Mouse (Mus musculus) liver, embryonic 16.5 days (tissue): ENCODE data around the gene Uso1. TPM values are rescaled to one million over a fixed set of nuclear protein-coding genes. Genes with fewer than 3 reads are reported as not detected.

Experiments used
- ATAC-seq: fragments of 200-750 bp; cut with Nextera tagmentation; 2 replicates; pipeline ENCODE4 v1.8.0; 2017; ENCODE audit warnings: low read depth, mild to moderate bottlenecking, moderate number of reproducible peaks, moderate library complexity
- H3K27ac ChIP-seq: fragments of 300-500 bp; sonication (generic); 2 replicates; pipeline ENCODE4 v1.5.1; 2014; ENCODE audit warnings: mild to moderate bottlenecking, low read length
- H3K27me3 ChIP-seq: fragments of 300-500 bp; sonication (generic); 2 replicates; pipeline ENCODE4 v1.6.1; 2014; ENCODE audit warnings: low read depth, low read length, mixed read lengths; ENCODE audit not compliant: control insufficient read depth, insufficient read depth
- H3K36me3 ChIP-seq: fragments of 300-500 bp; sonication (generic); 2 replicates; pipeline ENCODE4 v1.6.1; 2014; ENCODE audit warnings: mild to moderate bottlenecking; ENCODE audit not compliant: control insufficient read depth, insufficient read depth
- H3K4me1 ChIP-seq: fragments of 300-500 bp; sonication (generic); 2 replicates; pipeline ENCODE4 v1.6.1; 2014; ENCODE audit warnings: low read depth, low read length, mixed read lengths; ENCODE audit not compliant: control insufficient read depth
- H3K4me2 ChIP-seq: fragments of 300-500 bp; sonication (generic); 2 replicates; pipeline ENCODE4 v1.6.1; 2014; ENCODE audit warnings: low read depth, low read length, mixed read lengths
- H3K4me3 ChIP-seq: fragments of 300-500 bp; sonication (generic); 2 replicates; pipeline ENCODE4 v1.5.1; 2014; ENCODE audit warnings: low read depth, mild to moderate bottlenecking, low read length
- H3K9ac ChIP-seq: fragments of 300-500 bp; sonication (generic); 2 replicates; pipeline ENCODE4 v1.6.1; 2014; ENCODE audit warnings: low read depth, low read length
- H3K9me3 ChIP-seq: fragments of 300-500 bp; sonication (generic); replicated peaks from 2 replicates; pipeline ENCODE4 v1.6.1; 2016; ENCODE audit warnings: low read length; ENCODE audit not compliant: control insufficient read depth
- WGBS: fragments of 180-500 bp; shearing (Covaris S2); extraction: QIAGEN DNeasy Blood & Tissue Kit; methylation state at CpG from one replicate; pipeline ENCODE4 v1.1.7; 2014; ENCODE audit not compliant: insufficient replicate concordance; 5-methylcytosine and 5-hydroxymethylcytosine counted together
- polyA plus RNA-seq: library from polyadenylated mRNA; unstranded; fragments of >200 nt; fragmentation: Nextera tagmentation; extraction: Ambion mirVana; gene quantifications from 2 replicates; pipeline ENCODE4 v1.2.1, GENCODE M21; 2015

Gene Uso1
- polyA plus RNA-seq, 1 experiment from 2014 or later, result 19.3 TPM

- no peak overlapping the region for H3K9ac ChIP-seq
- 50% methylated on average over 12 of the region's 12 CpGs for WGBS
- peak; percentile 52 for ATAC-seq
- peaks cover 7% of the 10 kb centered on the region for H3K27me3 ChIP-seq
- H3K4me1 ChIP-seq, result peaks cover 9% of the 10 kb centered on the region
- H3K9me3 ChIP-seq, result no peaks in the 10 kb centered on the region
- no peaks in the 10 kb centered on the region for H3K36me3 ChIP-seq
- H3K27ac ChIP-seq, result no peak overlapping the region
- H3K4me2 ChIP-seq, result no peak overlapping the region
- no peak overlapping the region for H3K4me3 ChIP-seq
Observed at GRCm38 (mm10) chr5:92117823-92118403, 19.8 kb upstream of the Uso1 start.

GRCm38 (mm10) chr5:92121636-92122035 lies 16.1 kb upstream of the Uso1 start:
- no peak for ATAC-seq
- 65% methylated on average over 4 of the region's 4 CpGs for WGBS
- Histone ChIP-seq H3K27me3 (no peaks in the 10 kb centered on the region), H3K4me1 (peaks cover 6% of the 10 kb centered on the region), H3K27ac (no peak overlapping the region), H3K4me3 (no peak overlapping the region), H3K4me2 (no peak overlapping the region), H3K9ac (no peak overlapping the region), H3K9me3 (no peaks in the 10 kb centered on the region), H3K36me3 (no peaks in the 10 kb centered on the region)

GRCm38 (mm10) chr5:92125446-92125845 lies 12.3 kb upstream of the Uso1 start:
- H3K4me2 ChIP-seq, result no peak overlapping the region
- WGBS, result 86% methylated on average over 3 of the region's 3 CpGs
- no peaks in the 10 kb centered on the region for H3K9me3 ChIP-seq
- no peaks in the 10 kb centered on the region for H3K27me3 ChIP-seq
- H3K27ac ChIP-seq, result no peak overlapping the region
- no peak for ATAC-seq
- H3K9ac ChIP-seq, result no peak overlapping the region
- no peaks in the 10 kb centered on the region; the same call in 1 of the 2 replicates for H3K36me3 ChIP-seq
- H3K4me3 ChIP-seq, result no peak overlapping the region
- H3K4me1 ChIP-seq, result peaks cover 38% of the 10 kb centered on the region

GRCm38 (mm10) chr5:92127141-92127625 lies 10.6 kb upstream of the Uso1 start:
- WGBS, result 20% methylated on average over 9 of the region's 9 CpGs
- peak; percentile 84 for ATAC-seq
- Histone ChIP-seq H3K4me2 (peak overlapping the region; percentile 67), H3K4me3 (peak overlapping the region; percentile 70), H3K9me3 (no peaks in the 10 kb centered on the region), H3K36me3 (peaks cover 5% of the 10 kb centered on the region), H3K27me3 (no peaks in the 10 kb centered on the region), H3K4me1 (peaks cover 38% of the 10 kb centered on the region), H3K9ac (peak overlapping the region; percentile 79), H3K27ac (peak overlapping the region; percentile 96)

- Histone ChIP-seq H3K4me1 (peaks cover 38% of the 10 kb centered on the region), H3K4me2 (peak overlapping the region; percentile 67), H3K4me3 (peak overlapping the region; percentile 70), H3K9me3 (no peaks in the 10 kb centered on the region), H3K36me3 (peaks cover 5% of the 10 kb centered on the region), H3K27me3 (no peaks in the 10 kb centered on the region), H3K27ac (peak overlapping the region; percentile 96), H3K9ac (peak overlapping the region; percentile 79)
- ATAC-seq, result no peak
- WGBS, result 82% methylated on average over 10 of the region's 10 CpGs
Observed at GRCm38 (mm10) chr5:92127751-92128150, 10.0 kb upstream of the Uso1 start.

- Histone ChIP-seq H3K9me3 (no peaks in the 10 kb centered on the region), H3K36me3 (peaks cover 5% of the 10 kb centered on the region), H3K27ac (peak overlapping the region; percentile 96), H3K9ac (peak overlapping the region; percentile 79), H3K4me3 (peak overlapping the region; percentile 70), H3K27me3 (no peaks in the 10 kb centered on the region), H3K4me1 (peaks cover 46% of the 10 kb centered on the region), H3K4me2 (peak overlapping the region; percentile 67)
- peak; percentile 92 for ATAC-seq
- 11% methylated on average over 8 of the region's 8 CpGs for WGBS
Observed at GRCm38 (mm10) chr5:92128570-92128969, 9.2 kb upstream of the Uso1 start.

- Histone ChIP-seq H3K4me2 (peak overlapping the region; percentile 67), H3K9me3 (no peaks in the 10 kb centered on the region), H3K36me3 (peaks cover 5% of the 10 kb centered on the region), H3K4me3 (peak overlapping the region; percentile 70), H3K9ac (peak overlapping the region; percentile 64; the same call in 1 of the 2 replicates), H3K27ac (peak overlapping the region; percentile 94), H3K27me3 (no peaks in the 10 kb centered on the region), H3K4me1 (peaks cover 46% of the 10 kb centered on the region)
- no peak for ATAC-seq
- WGBS, result 67% methylated on average over 1 of the region's 1 CpGs
Observed at GRCm38 (mm10) chr5:92129321-92129768, 8.4 kb upstream of the Uso1 start.

GRCm38 (mm10) chr5:92130040-92130682 lies 7.6 kb upstream of the Uso1 start:
- ATAC-seq, result no peak
- Histone ChIP-seq H3K9ac (no peak overlapping the region), H3K4me3 (no peak overlapping the region), H3K27ac (no peak overlapping the region), H3K4me1 (peaks cover 46% of the 10 kb centered on the region), H3K9me3 (no peaks in the 10 kb centered on the region), H3K27me3 (no peaks in the 10 kb centered on the region), H3K4me2 (no peak overlapping the region), H3K36me3 (peaks cover 5% of the 10 kb centered on the region)
- WGBS, result 81% methylated on average over 6 of the region's 6 CpGs

- WGBS, result 88% methylated on average over 4 of the region's 4 CpGs
- H3K36me3 ChIP-seq, result peaks cover 5% of the 10 kb centered on the region
- no peaks in the 10 kb centered on the region for H3K9me3 ChIP-seq
- peaks cover 44% of the 10 kb centered on the region for H3K4me1 ChIP-seq
- H3K9ac ChIP-seq, result no peak overlapping the region
- no peak for ATAC-seq
- H3K4me2 ChIP-seq, result peak overlapping the region; percentile 33; the same call in 1 of the 2 replicates
- peak overlapping the region; percentile 43 for H3K4me3 ChIP-seq
- H3K27ac ChIP-seq, result no peak overlapping the region
- no peaks in the 10 kb centered on the region for H3K27me3 ChIP-seq
Observed at GRCm38 (mm10) chr5:92132127-92132526, 5.6 kb upstream of the Uso1 start.
